ENCODE assay signal across 16 mouse cellular contexts in genomic region chr12:6022490-6022889, GRCm38 (mm10).
A peak's percentile ranks its signal among the peaks of the same experiment; 100 is the strongest.
DNase-seq lines count a peak whose midpoint lies in the region; ATAC-seq and TF ChIP-seq lines count a peak whose summit lies in the region.
"Had no signal": no experiment of that assay in that cellular context is flagged by ENCODE, and none has a peak within 500 bp of the region (broad histone marks: within the 10 kb centered on the region; RNA-seq: fewer than 3 reads in every experiment).

No protein-coding gene starts in this region.

- peak overlapping the region; percentile 59 for H3K27ac ChIP-seq in gastrocnemius, adult 2 months
- no peak overlapping the region for H3K27ac ChIP-seq in hindbrain, embryonic 10.5 days
- H3K27ac ChIP-seq in forebrain, embryonic 14.5 days (ENCODE audit: low read depth, low read length), result no peak overlapping the region
- H3K27ac ChIP-seq: forebrain, embryonic 12.5 days; heart, embryonic 15.5 days; hindbrain, embryonic 15.5 days had no signal

- peak; percentile 47 to 64 for DNase-seq in cerebellum, postnatal 10 days
- DNase-seq in cerebellum, adult 11-12 months, result no peak
- DNase-seq in heart, adult 18-20 months, result peak; percentile 1 to 4
- DNase-seq in heart, adult 8-10 months (ENCODE audit: low spot score), result no peak
- DNase-seq in gastrocnemius, adult 2 months, result peak; percentile 63
- DNase-seq in gastrocnemius, postnatal 25 days, result peak; percentile 34
- no peak for DNase-seq in hindbrain, embryonic 10.5 days (ENCODE audit: low spot score)
- DNase-seq in forebrain, embryonic 14.5 days (ENCODE audit: low spot score), result no peak
- DNase-seq: adrenal gland, postnatal 25 days; cerebellum, adult 8-10 months; kidney, adult 8-10 months had no signal

- H3K27me3 ChIP-seq in hindbrain, embryonic 10.5 days (ENCODE audit: insufficient read depth, poor library complexity, severe bottlenecking), result no peaks in the 10 kb centered on the region
- H3K27me3 ChIP-seq in forebrain, embryonic 14.5 days (replicated peaks; ENCODE audit: control insufficient read depth, insufficient read depth, low read length), result no peaks in the 10 kb centered on the region
- H3K27me3 ChIP-seq: forebrain, embryonic 12.5 days; heart, embryonic 15.5 days; hindbrain, embryonic 15.5 days had no signal

- no peaks in the 10 kb centered on the region for H3K4me1 ChIP-seq in hindbrain, embryonic 10.5 days (replicated peaks)
- H3K4me1 ChIP-seq in forebrain, embryonic 14.5 days (ENCODE audit: control insufficient read depth, insufficient read depth, low read length), result no peaks in the 10 kb centered on the region
- H3K4me1 ChIP-seq: forebrain, embryonic 12.5 days; heart, embryonic 15.5 days; hindbrain, embryonic 15.5 days had no signal

- no peak for TF ChIP-seq CTCF in gastrocnemius, adult 2 months (IDR thresholded peaks at IDR 0.05)

- intact Hi-C loops in gastrocnemius, adult 2 months (cut with DNase I), result no loop called here

- no peaks in the 10 kb centered on the region for H3K9me3 ChIP-seq in hindbrain, embryonic 10.5 days
- no peaks in the 10 kb centered on the region for H3K9me3 ChIP-seq in forebrain, embryonic 14.5 days (replicated peaks; ENCODE audit: control insufficient read depth, low read length)
- H3K9me3 ChIP-seq: forebrain, embryonic 12.5 days; heart, embryonic 15.5 days; hindbrain, embryonic 15.5 days had no signal

- no peak overlapping the region for H3K4me2 ChIP-seq in forebrain, embryonic 14.5 days (ENCODE audit: low read length)
- H3K4me2 ChIP-seq: forebrain, embryonic 12.5 days; heart, embryonic 11.5 days; heart, embryonic 15.5 days; hindbrain, embryonic 15.5 days had no signal

- whole genome bisulfite sequencing in hindbrain, embryonic 10.5 days, result 80% methylated on average over 2 of the region's 2 CpGs
- 77% methylated on average over 2 of the region's 2 CpGs for WGBS in forebrain, embryonic 14.5 days

- H3K9ac ChIP-seq in forebrain, embryonic 14.5 days (ENCODE audit: low read length), result no peak overlapping the region
- H3K9ac ChIP-seq: forebrain, embryonic 12.5 days; heart, embryonic 15.5 days; hindbrain, embryonic 15.5 days had no signal

- H3K36me3 ChIP-seq in hindbrain, embryonic 10.5 days, result no peaks in the 10 kb centered on the region
- no peaks in the 10 kb centered on the region for H3K36me3 ChIP-seq in forebrain, embryonic 14.5 days (ENCODE audit: control insufficient read depth, insufficient read depth, low read length)
- H3K36me3 ChIP-seq: forebrain, embryonic 12.5 days; heart, embryonic 15.5 days; hindbrain, embryonic 15.5 days had no signal

- H3K4me3 ChIP-seq in gastrocnemius, adult 2 months, result no peak overlapping the region
- H3K4me3 ChIP-seq in hindbrain, embryonic 10.5 days, result no peak overlapping the region
- no peak overlapping the region for H3K4me3 ChIP-seq in forebrain, embryonic 14.5 days (ENCODE audit: low read depth, low read length)
- H3K4me3 ChIP-seq: forebrain, embryonic 12.5 days; heart, embryonic 15.5 days; hindbrain, embryonic 15.5 days had no signal

- ATAC-seq in forebrain, embryonic 14.5 days, result no peak
- ATAC-seq: intestine, embryonic 16.5 days had no signal

Comparison
In these comparisons a context has a peak if more than half of its experiments do, and no peak if none do; other contexts are left out.
1. DNase-seq: peak in cerebellum, postnatal 10 days (2 of 2), heart, adult 18-20 months (2 of 2), gastrocnemius, adult 2 months (single experiment) and gastrocnemius, postnatal 25 days (single experiment); none in cerebellum, adult 11-12 months (single experiment), heart, adult 8-10 months (single experiment), hindbrain, embryonic 10.5 days (single experiment) and forebrain, embryonic 14.5 days (single experiment).